Mouse (Mus musculus): ENCODE measurements around the gene Ptgis.

- no peak for TF ChIP-seq GATA1 (IDR thresholded peaks at IDR 0.05; ENCODE audit: borderline replicate concordance, low read length)
- TF ChIP-seq FLI1 (IDR thresholded peaks at IDR 0.05; ENCODE audit: low read length), result no peak
Observed at GRCm38 (mm10) chr2:167263040-167263810, 22.8 kb upstream of the Ptgis start.

Data from megakaryocyte, embryonic 14.5 days (primary cell).